ENCODE assay signal across 8 mouse cellular contexts in genomic region chr4:150361986-150362691, GRCm38 (mm10).
A peak's percentile ranks its signal among the peaks of the same experiment; 100 is the strongest.
DNase-seq lines count a peak whose midpoint lies in the region; ATAC-seq and TF ChIP-seq lines count a peak whose summit lies in the region.

No protein-coding gene starts in this region.

- no peak overlapping the region for H3K4me2 ChIP-seq in heart, postnatal 0 days (ENCODE audit: low read depth, low read length)
- H3K4me2 ChIP-seq in limb, embryonic 15.5 days = no peak overlapping the region
- H3K4me2 ChIP-seq in stomach, embryonic 14.5 days (replicated peaks; ENCODE audit: low read depth, low read length) = no peak overlapping the region; the same call in 1 of the 2 replicates

- no peaks in the 10 kb centered on the region for H3K36me3 ChIP-seq in heart, postnatal 0 days (replicated peaks; ENCODE audit: control insufficient read depth, insufficient read depth, low read length)
- H3K36me3 ChIP-seq in limb, embryonic 15.5 days = no peaks in the 10 kb centered on the region
- H3K36me3 ChIP-seq in stomach, embryonic 14.5 days (ENCODE audit: control insufficient read depth, insufficient read depth, low read length) = no peaks in the 10 kb centered on the region

- peaks cover 10% of the 10 kb centered on the region for H3K4me1 ChIP-seq in lung, adult 2 months (ENCODE audit: control insufficient read depth, insufficient read depth, low read length)
- H3K4me1 ChIP-seq in heart, postnatal 0 days (ENCODE audit: control insufficient read depth, insufficient read depth) = peaks cover 19% of the 10 kb centered on the region
- H3K4me1 ChIP-seq in limb, embryonic 15.5 days = peaks cover 2% of the 10 kb centered on the region; the same call in 1 of the 2 replicates
- H3K4me1 ChIP-seq in stomach, embryonic 14.5 days (ENCODE audit: control insufficient read depth, insufficient read depth, low read length) = peaks cover 17% of the 10 kb centered on the region

- H3K4me3 ChIP-seq in lung, adult 2 months (replicated peaks; ENCODE audit: extremely low read depth, low read depth, low read length) = no peak overlapping the region
- no peak overlapping the region for H3K4me3 ChIP-seq in heart, postnatal 0 days (ENCODE audit: low read depth, low read length)
- H3K4me3 ChIP-seq in limb, embryonic 15.5 days = no peak overlapping the region
- no peak overlapping the region for H3K4me3 ChIP-seq in stomach, embryonic 14.5 days (ENCODE audit: low read depth, low read length)

- H3K27ac ChIP-seq in heart, postnatal 0 days (ENCODE audit: low read depth) = peak overlapping the region; percentile 28
- H3K27ac ChIP-seq in limb, embryonic 15.5 days = peak overlapping the region; percentile 11; the same call in 1 of the 2 replicates
- H3K27ac ChIP-seq in stomach, embryonic 14.5 days (ENCODE audit: low read length) = peak overlapping the region; percentile 66; the same call in 1 of the 2 replicates

- no peak for TF ChIP-seq EP300 in heart, postnatal 0 days (IDR thresholded peaks at IDR 0.05; ENCODE audit: low read depth)

- H3K9me3 ChIP-seq in heart, postnatal 0 days (replicated peaks; ENCODE audit: control insufficient read depth, low read length) = no peaks in the 10 kb centered on the region
- no peaks in the 10 kb centered on the region for H3K9me3 ChIP-seq in limb, embryonic 15.5 days
- H3K9me3 ChIP-seq in stomach, embryonic 14.5 days (ENCODE audit: control insufficient read depth, low read depth, low read length) = no peaks in the 10 kb centered on the region

- WGBS in lung, adult 2 months = 18% methylated on average over 8 of the region's 8 CpGs
- 15% methylated on average over 8 of the region's 8 CpGs for WGBS in heart, postnatal 0 days
- 29% methylated on average over 8 of the region's 8 CpGs for WGBS in limb, embryonic 15.5 days
- WGBS in stomach, embryonic 14.5 days = 4% methylated on average over 8 of the region's 8 CpGs

- no peaks in the 10 kb centered on the region for H3K27me3 ChIP-seq in heart, postnatal 0 days (ENCODE audit: control insufficient read depth, insufficient read depth, low read length)
- H3K27me3 ChIP-seq in limb, embryonic 15.5 days = no peaks in the 10 kb centered on the region
- H3K27me3 ChIP-seq in stomach, embryonic 14.5 days (ENCODE audit: control insufficient read depth, insufficient read depth, low read length) = no peaks in the 10 kb centered on the region

- ATAC-seq in heart, postnatal 0 days (ENCODE audit: insufficient read depth, low read depth) = no peak
- ATAC-seq in limb, embryonic 15.5 days (ENCODE audit: insufficient number of reproducible peaks, low FRiP score, low TSS enrichment, low read depth) = no peak
- ATAC-seq in stomach, embryonic 14.5 days (ENCODE audit: insufficient number of reproducible peaks, insufficient read depth, low FRiP score, low read depth) = peak; percentile 61; the same call in 1 of the 2 replicates

- no peak for TF ChIP-seq CTCF in lung, adult 2 months (IDR thresholded peaks at IDR 0.05; ENCODE audit: insufficient read depth, low read length)
- no peak for TF ChIP-seq CTCF in heart, postnatal 0 days (IDR thresholded peaks at IDR 0.05; ENCODE audit: low read depth)

- DNase-seq in lung, adult 18-20 months = peak; percentile 11 to 37
- DNase-seq in lung, adult 2 months = no peak
- DNase-seq in heart, postnatal 0 days (ENCODE audit: low spot score) = no peak
- DNase-seq in layer of hippocampus, postnatal 25 days (ENCODE audit: extremely low spot score in 1 of 2, low spot score in 1 of 2) = no peak
- DNase-seq in right cerebral cortex, postnatal 10 days (ENCODE audit: low spot score in 2 of 2) = no peak
- DNase-seq in cerebellum, adult 9-10 months = no peak

- no peak for TF ChIP-seq POLR2A in lung, adult 2 months (IDR thresholded peaks at IDR 0.05; ENCODE audit: borderline replicate concordance, extremely low read depth, low read depth, low read length)

- H3K9ac ChIP-seq in heart, postnatal 0 days (replicated peaks; ENCODE audit: low read depth, low read length) = 0 out of 2 replicates have a peak overlapping the region, but pooled peaks have one; percentile 26
- no peak overlapping the region for H3K9ac ChIP-seq in limb, embryonic 15.5 days
- no peak overlapping the region for H3K9ac ChIP-seq in stomach, embryonic 14.5 days (replicated peaks; ENCODE audit: low read depth, low read length)

Comparison
In these comparisons a context has a peak if more than half of its experiments do, and no peak if none do; other contexts are left out.
1. DNase-seq: peak in lung, adult 18-20 months (2 of 2); none in lung, adult 2 months (single experiment), heart, postnatal 0 days (single experiment), layer of hippocampus, postnatal 25 days (0 of 2), right cerebral cortex, postnatal 10 days (0 of 2) and cerebellum, adult 9-10 months (single experiment).
2. H3K27ac ChIP-seq: peak in every context shown above with its lines; median percentile 66 in stomach, embryonic 14.5 days; 28 in heart, postnatal 0 days; 11 in limb, embryonic 15.5 days.